Mouse (Mus musculus) neural tube, embryonic 12.5 days (tissue): ENCODE results near the gene Rbks. TPM values are rescaled to one million over a fixed set of nuclear protein-coding genes. Genes with fewer than 3 reads are reported as not detected.

Experiments
- ATAC-seq: fragments of 200-750 bp; cut with Nextera tagmentation; 2 replicates; pipeline ENCODE4 v1.8.0; 2017; ENCODE audit warnings: low read depth, mild to moderate bottlenecking, moderate TSS enrichment, moderate library complexity; ENCODE audit not compliant: low FRiP score
- H3K27ac ChIP-seq: fragments of 300-500 bp; sonication (generic); 2 replicates; pipeline ENCODE4 v1.5.1; 2016
- H3K27me3 ChIP-seq: fragments of 300-500 bp; sonication (generic); replicated peaks from 2 replicates; pipeline ENCODE4 v1.6.1; 2016; ENCODE audit warnings: mild to moderate bottlenecking
- H3K36me3 ChIP-seq: fragments of 300-500 bp; sonication (generic); 2 replicates; pipeline ENCODE4 v1.6.1; 2016; ENCODE audit warnings: mild to moderate bottlenecking
- H3K4me1 ChIP-seq: fragments of 300-500 bp; sonication (generic); 2 replicates; pipeline ENCODE4 v1.6.1; 2016
- H3K4me2 ChIP-seq: fragments of 300-500 bp; sonication (generic); replicated peaks from 2 replicates; pipeline ENCODE4 v1.6.1; 2016; ENCODE audit warnings: mild to moderate bottlenecking
- H3K4me3 ChIP-seq: fragments of 300-500 bp; sonication (generic); 2 replicates; pipeline ENCODE4 v1.5.1; 2016
- H3K9ac ChIP-seq: fragments of 300-500 bp; sonication (generic); 2 replicates; pipeline ENCODE4 v1.6.1; 2016; ENCODE audit warnings: mild to moderate bottlenecking
- H3K9me3 ChIP-seq: fragments of 300-500 bp; sonication (generic); 2 replicates; pipeline ENCODE4 v1.6.1; 2016; ENCODE audit warnings: mild to moderate bottlenecking
- WGBS: fragments of 180-500 bp; shearing (Covaris S2); methylation state at CpG from one replicate; pipeline ENCODE4 v1.1.7; 2016; 5-methylcytosine and 5-hydroxymethylcytosine counted together
- polyA plus RNA-seq: library from polyadenylated mRNA; unstranded; fragments of >200 nt; fragmentation: Nextera tagmentation; extraction: Ambion mirVana; gene quantifications from 2 replicates; pipeline ENCODE4 v1.2.1, GENCODE M21; 2016

The Rbks gene
- polyA plus RNA-seq, 1 experiment from 2014 or later, result 2.2 TPM

- 79% methylated on average over 13 of the region's 13 CpGs for WGBS
- no peak for ATAC-seq
- H3K4me2 ChIP-seq, result no peak overlapping the region
- no peaks in the 10 kb centered on the region for H3K36me3 ChIP-seq
- H3K4me3 ChIP-seq, result no peak overlapping the region
- no peaks in the 10 kb centered on the region for H3K27me3 ChIP-seq
- no peak overlapping the region for H3K9ac ChIP-seq
- H3K4me1 ChIP-seq, result peaks cover 10% of the 10 kb centered on the region; the same call in 1 of the 2 replicates
- H3K9me3 ChIP-seq, result no peaks in the 10 kb centered on the region
- H3K27ac ChIP-seq, result no peak overlapping the region
Measured at GRCm38 (mm10) chr5:31610376-31611086, 86.9 kb downstream of the Rbks start.

GRCm38 (mm10) chr5:31606151-31606550 is 91.3 kb downstream of the Rbks start:
- WGBS, result 71% methylated on average over 3 of the region's 3 CpGs
- no peaks in the 10 kb centered on the region for H3K9me3 ChIP-seq

GRCm38 (mm10) chr5:31603766-31604165 is 93.7 kb downstream of the Rbks start:
- Histone ChIP-seq H3K9ac (no peak overlapping the region), H3K4me2 (no peak overlapping the region), H3K36me3 (no peaks in the 10 kb centered on the region), H3K4me1 (no peaks in the 10 kb centered on the region), H3K9me3 (no peaks in the 10 kb centered on the region), H3K4me3 (no peak overlapping the region), H3K27ac (no peak overlapping the region), H3K27me3 (no peaks in the 10 kb centered on the region)
- 84% methylated on average over 6 of the region's 6 CpGs for WGBS
- ATAC-seq, result no peak

More at GRCm38 (mm10) chr5:31606151-31606550, 91.3 kb downstream of the Rbks start:
- Histone ChIP-seq H3K4me1 (no peaks in the 10 kb centered on the region), H3K36me3 (no peaks in the 10 kb centered on the region), H3K27me3 (no peaks in the 10 kb centered on the region), H3K4me2 (no peak overlapping the region), H3K27ac (no peak overlapping the region), H3K4me3 (no peak overlapping the region), H3K9ac (no peak overlapping the region)
- ATAC-seq, result no peak

- Histone ChIP-seq H3K4me3 (no peak overlapping the region), H3K27ac (no peak overlapping the region), H3K9me3 (no peaks in the 10 kb centered on the region), H3K9ac (no peak overlapping the region), H3K27me3 (0 out of 2 replicates have a peak, but pooled peaks cover 2% of the 10 kb centered on the region), H3K4me1 (no peaks in the 10 kb centered on the region), H3K36me3 (no peaks in the 10 kb centered on the region), H3K4me2 (no peak overlapping the region)
- 100% methylated on average over 1 of the region's 1 CpGs for WGBS
- no peak for ATAC-seq
Measured at GRCm38 (mm10) chr5:31602377-31602776, 95.0 kb downstream of the Rbks start.

- WGBS, result 92% methylated on average over 7 of the region's 7 CpGs
Measured at GRCm38 (mm10) chr5:31601162-31601722, 96.2 kb downstream of the Rbks start.

GRCm38 (mm10) chr5:31599161-31599560 is 98.3 kb downstream of the Rbks start:
- Histone ChIP-seq H3K4me1 (0 out of 2 replicates have a peak, but pooled peaks cover 6% of the 10 kb centered on the region), H3K27ac (no peak overlapping the region), H3K9me3 (no peaks in the 10 kb centered on the region), H3K4me2 (no peak overlapping the region), H3K27me3 (0 out of 2 replicates have a peak, but pooled peaks cover 5% of the 10 kb centered on the region), H3K4me3 (no peak overlapping the region), H3K36me3 (no peaks in the 10 kb centered on the region), H3K9ac (no peak overlapping the region)
- WGBS, result 91% methylated on average over 2 of the region's 2 CpGs
- no peak for ATAC-seq

More at GRCm38 (mm10) chr5:31601162-31601722, 96.2 kb downstream of the Rbks start:
- Histone ChIP-seq H3K27ac (no peak overlapping the region), H3K4me2 (no peak overlapping the region), H3K4me1 (0 out of 2 replicates have a peak, but pooled peaks cover 6% of the 10 kb centered on the region), H3K4me3 (no peak overlapping the region), H3K9me3 (no peaks in the 10 kb centered on the region), H3K27me3 (0 out of 2 replicates have a peak, but pooled peaks cover 5% of the 10 kb centered on the region), H3K36me3 (no peaks in the 10 kb centered on the region), H3K9ac (no peak overlapping the region)
- ATAC-seq, result no peak

- 68% methylated on average over 4 of the region's 4 CpGs for WGBS
- ATAC-seq, result no peak
- Histone ChIP-seq H3K4me2 (no peak overlapping the region), H3K9ac (no peak overlapping the region), H3K9me3 (no peaks in the 10 kb centered on the region), H3K36me3 (no peaks in the 10 kb centered on the region), H3K27ac (no peak overlapping the region), H3K4me3 (no peak overlapping the region), H3K27me3 (0 out of 2 replicates have a peak, but pooled peaks cover 5% of the 10 kb centered on the region), H3K4me1 (0 out of 2 replicates have a peak, but pooled peaks cover 6% of the 10 kb centered on the region)
Measured at GRCm38 (mm10) chr5:31598579-31598978, 98.8 kb downstream of the Rbks start.

GRCm38 (mm10) chr5:31598121-31598520 is 99.3 kb downstream of the Rbks start:
- Histone ChIP-seq H3K27ac (no peak overlapping the region), H3K4me3 (no peak overlapping the region), H3K9ac (no peak overlapping the region), H3K9me3 (no peaks in the 10 kb centered on the region), H3K4me1 (0 out of 2 replicates have a peak, but pooled peaks cover 6% of the 10 kb centered on the region), H3K27me3 (0 out of 2 replicates have a peak, but pooled peaks cover 5% of the 10 kb centered on the region), H3K36me3 (no peaks in the 10 kb centered on the region), H3K4me2 (no peak overlapping the region)
- no peak for ATAC-seq
- 81% methylated on average over 7 of the region's 7 CpGs for WGBS

GRCm38 (mm10) chr5:31597430-31597944 is 99.9 kb downstream of the Rbks start:
- H3K4me2 ChIP-seq, result no peak overlapping the region
- no peaks in the 10 kb centered on the region for H3K36me3 ChIP-seq
- no peaks in the 10 kb centered on the region for H3K9me3 ChIP-seq
- no peak for ATAC-seq
- H3K4me1 ChIP-seq, result 0 out of 2 replicates have a peak, but pooled peaks cover 6% of the 10 kb centered on the region
- no peak overlapping the region for H3K27ac ChIP-seq
- H3K4me3 ChIP-seq, result no peak overlapping the region
- 0 out of 2 replicates have a peak, but pooled peaks cover 5% of the 10 kb centered on the region for H3K27me3 ChIP-seq
- H3K9ac ChIP-seq, result no peak overlapping the region
- 80% methylated on average over 6 of the region's 6 CpGs for WGBS

GRCm38 (mm10) chr5:31596481-31597429 is 100.7 kb downstream of the Rbks start, which contains the start of gene Mrpl33:
Gene Mrpl33 (plus strand): TSS chr5:31596935.
- no peaks in the 10 kb centered on the region for H3K9me3 ChIP-seq
- 0 out of 2 replicates have a peak, but pooled peaks cover 6% of the 10 kb centered on the region for H3K4me1 ChIP-seq
- WGBS, result 9% methylated on average over 26 of the region's 26 CpGs
- H3K9ac ChIP-seq, result peak within 1 kb of the TSS; percentile 40; the same call in 1 of the 2 replicates
- no peak for ATAC-seq
- 0 out of 2 replicates have a peak, but pooled peaks cover 5% of the 10 kb centered on the region for H3K27me3 ChIP-seq
- no peak within 1 kb of the TSS for H3K27ac ChIP-seq
- peak within 1 kb of the TSS; percentile 31 for H3K4me3 ChIP-seq
- H3K36me3 ChIP-seq, result no peaks in the 10 kb centered on the region
- H3K4me2 ChIP-seq, result peak within 1 kb of the TSS; percentile 59

- 67% methylated on average over 4 of the region's 4 CpGs for WGBS
- Histone ChIP-seq H3K4me1 (0 out of 2 replicates have a peak, but pooled peaks cover 6% of the 10 kb centered on the region), H3K27ac (no peak overlapping the region), H3K36me3 (no peaks in the 10 kb centered on the region), H3K27me3 (0 out of 2 replicates have a peak, but pooled peaks cover 5% of the 10 kb centered on the region), H3K9me3 (no peaks in the 10 kb centered on the region), H3K4me2 (no peak overlapping the region), H3K9ac (no peak overlapping the region), H3K4me3 (no peak overlapping the region)
- ATAC-seq, result no peak
Measured at GRCm38 (mm10) chr5:31595868-31596267, 101.6 kb downstream of the Rbks start.
